Mouse (Mus musculus): ENCODE measurements around the gene Pitx2. TPM values are rescaled to one million over a fixed set of nuclear protein-coding genes. Genes with fewer than 3 reads are reported as not detected.

The Pitx2 gene
- 0.18 TPM for polyA plus RNA-seq (2017; shearing (Covaris generic))

DNA sequence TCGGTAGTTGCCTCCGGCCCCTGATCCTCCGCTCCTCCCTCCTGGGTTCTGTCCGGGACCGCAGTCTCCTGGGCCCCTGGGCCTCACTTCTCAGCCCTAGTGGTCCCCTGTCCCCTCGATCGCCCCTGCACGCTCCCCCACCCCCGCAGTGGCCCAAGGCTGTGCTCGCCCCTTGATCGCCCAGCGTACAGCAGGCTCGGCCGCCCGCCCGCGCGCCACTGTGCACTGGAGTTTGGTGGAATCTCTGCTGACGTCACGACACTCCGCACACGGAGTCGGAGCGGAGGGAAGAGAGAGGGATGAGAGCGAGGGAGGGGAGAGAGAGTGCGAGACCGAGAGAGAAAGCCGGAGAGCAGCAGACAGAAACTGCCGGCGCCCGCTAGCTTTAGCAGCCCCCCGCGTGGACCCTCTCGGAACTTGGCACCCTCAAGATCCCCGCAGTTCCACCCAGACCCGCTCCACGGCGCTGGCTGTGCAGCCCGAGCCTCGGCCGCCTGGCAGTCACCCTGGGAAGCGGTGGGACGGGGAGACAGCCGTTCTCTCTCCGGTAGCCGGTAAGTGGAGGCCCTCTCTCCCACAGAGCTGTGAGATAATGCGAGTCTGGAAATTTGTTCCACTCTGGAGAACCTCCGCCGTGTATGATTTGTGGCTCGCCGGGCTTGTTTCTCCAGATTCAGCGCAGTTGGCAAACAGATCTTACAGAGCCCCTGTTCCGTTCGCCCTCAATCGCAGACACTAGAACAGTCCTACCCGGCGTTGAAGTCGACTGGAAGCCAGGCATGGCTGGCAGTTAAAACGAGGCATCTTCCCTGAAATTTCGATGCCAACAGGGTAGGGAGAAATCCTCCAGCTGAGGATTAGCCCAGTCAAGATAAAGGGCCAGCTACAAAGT, at the start of gene Pitx2:
TSS of gene Pitx2 (plus strand) at position 270 of the 892 bp plus-strand sequence.

Other genes starting within 250 kb of the Pitx2 start
- gene Enpep, start 132.8 kb downstream of the Pitx2 start, polyA plus RNA-seq (2017; shearing (Covaris generic)), result 0.61 TPM

Data from activated CD4-positive, CD25-positive, alpha-beta regulatory T cell, adult 9 weeks (primary cell).